Mouse (Mus musculus) induced T-regulatory cell, adult 2 months (primary cell): ENCODE measurements around the gene Ankmy1.
A peak's percentile ranks its signal among the peaks of the same experiment; 100 is the strongest.

Source experiments
- DNase-seq: peaks from one replicate; pipeline ENCODE4 v3.0.0-alpha.2; 2012; ENCODE audit warnings: low read depth

The Ankmy1 gene

GRCm38 (mm10) chr1:92872666-92873065 lies 30.0 kb downstream of the Ankmy1 start:
- DNase-seq, result no peak

- no peak for DNase-seq
These were observed 32.7 kb downstream of the Ankmy1 start for GRCm38 (mm10) chr1:92869985-92870384.

GRCm38 (mm10) chr1:92866170-92866569 lies 36.5 kb downstream of the Ankmy1 start:
- DNase-seq, result no peak

- DNase-seq, result no peak
These were observed 39.4 kb downstream of the Ankmy1 start for GRCm38 (mm10) chr1:92863268-92863667.

- no peak for DNase-seq
These were observed 41.2 kb downstream of the Ankmy1 start for GRCm38 (mm10) chr1:92861503-92861902.

- no peak for DNase-seq
These were observed 50.3 kb downstream of the Ankmy1 start for GRCm38 (mm10) chr1:92852450-92852849.

- DNase-seq, result peak; percentile 13
These were observed 52.6 kb downstream of the Ankmy1 start for GRCm38 (mm10) chr1:92849938-92850574.

GRCm38 (mm10) chr1:92849491-92849890 lies 53.2 kb downstream of the Ankmy1 start:
- peak; percentile 31 for DNase-seq

GRCm38 (mm10) chr1:92847873-92848839 lies 54.5 kb downstream of the Ankmy1 start:
- DNase-seq, result no peak

- no peak for DNase-seq
These were observed 56.8 kb downstream of the Ankmy1 start for GRCm38 (mm10) chr1:92845889-92846288.

GRCm38 (mm10) chr1:92841427-92841826 lies 61.3 kb downstream of the Ankmy1 start:
- no peak for DNase-seq

- no peak for DNase-seq
These were observed 62.3 kb downstream of the Ankmy1 start for GRCm38 (mm10) chr1:92840231-92840890.

GRCm38 (mm10) chr1:92839211-92839610 lies 63.5 kb downstream of the Ankmy1 start:
- no peak for DNase-seq

GRCm38 (mm10) chr1:92837931-92838833 lies 64.5 kb downstream of the Ankmy1 start:
- DNase-seq, result no peak

GRCm38 (mm10) chr1:92833987-92834706 lies 68.6 kb downstream of the Ankmy1 start:
- DNase-seq, result peak; percentile 82

- DNase-seq, result peak; percentile 45
These were observed 70.4 kb downstream of the Ankmy1 start for GRCm38 (mm10) chr1:92832011-92833010.

GRCm38 (mm10) chr1:92831188-92832001 lies 71.3 kb downstream of the Ankmy1 start, which contains the start of gene Gpc1:
Gpc1 (plus strand) TSS chr1:92831645.
- peak; percentile 90 for DNase-seq

GRCm38 (mm10) chr1:92830626-92831187 lies 72.0 kb downstream of the Ankmy1 start:
- no peak for DNase-seq
